ENCODE assay signal across 12 mouse cellular contexts in genomic region chr6:122393231-122393881, GRCm38 (mm10). TPM values are rescaled to one million over a fixed set of nuclear protein-coding genes. Genes with fewer than 3 reads are reported as not detected.
DNase-seq lines count a peak whose midpoint lies in the region; ATAC-seq and TF ChIP-seq lines count a peak whose summit lies in the region.
"Had no signal": no experiment of that assay in that cellular context is flagged by ENCODE, and none has a peak within 500 bp of the region (broad histone marks: within the 10 kb centered on the region; RNA-seq: fewer than 3 reads in every experiment).

No protein-coding gene starts in this region.

- no peak overlapping the region for H3K9ac ChIP-seq in heart, postnatal 0 days (replicated peaks; ENCODE audit: low read depth, low read length)
- peak overlapping the region; percentile 89 for H3K9ac ChIP-seq in liver, embryonic 12.5 days

- peak; percentile 80 for ATAC-seq in heart, postnatal 0 days (ENCODE audit: insufficient read depth, low read depth)
- peak; percentile 85 for ATAC-seq in liver, embryonic 12.5 days

- H3K4me3 ChIP-seq in heart, postnatal 0 days (ENCODE audit: low read depth, low read length), result no peak overlapping the region
- peak overlapping the region; percentile 11; the same call in 1 of the 2 replicates for H3K4me3 ChIP-seq in embryonic facial prominence, embryonic 10.5 days
- peak overlapping the region; percentile 68 for H3K4me3 ChIP-seq in liver, embryonic 12.5 days
- H3K4me3 ChIP-seq: gastrocnemius, adult 2 months had no signal

- WGBS in heart, postnatal 0 days, result 28% methylated on average over 19 of the region's 19 CpGs
- whole genome bisulfite sequencing in embryonic facial prominence, embryonic 10.5 days, result 69% methylated on average over 19 of the region's 19 CpGs
- 14% methylated on average over 19 of the region's 19 CpGs for WGBS in liver, embryonic 12.5 days (ENCODE audit: insufficient replicate concordance)

- no peaks in the 10 kb centered on the region for H3K27me3 ChIP-seq in heart, postnatal 0 days (ENCODE audit: control insufficient read depth, insufficient read depth, low read length)
- no peaks in the 10 kb centered on the region for H3K27me3 ChIP-seq in embryonic facial prominence, embryonic 10.5 days (replicated peaks; ENCODE audit: low read depth, poor library complexity, severe bottlenecking)
- H3K27me3 ChIP-seq in liver, embryonic 12.5 days (replicated peaks), result no peaks in the 10 kb centered on the region

- peak; percentile 75 for DNase-seq in heart, postnatal 0 days (ENCODE audit: low spot score)
- DNase-seq in heart, adult 8-10 months (ENCODE audit: low spot score), result no peak
- DNase-seq in ES-CJ7 (ENCODE audit: low read depth, low spot score), result peak; percentile 67
- DNase-seq in embryonic facial prominence, embryonic 10.5 days (ENCODE audit: low spot score), result peak; percentile 70
- no peak for DNase-seq in left cerebral cortex, postnatal 25 days (ENCODE audit: low spot score in 2 of 2)
- no peak for DNase-seq in layer of hippocampus, adult 18-20 months (ENCODE audit: low spot score in 2 of 2)
- no peak for DNase-seq in kidney, adult 9 months
- DNase-seq: cerebellum, adult 11-12 months; gastrocnemius, adult 2 months; lung, postnatal 4 days; thymus, postnatal 14 days had no signal

- peak overlapping the region; percentile 30 for H3K4me2 ChIP-seq in heart, postnatal 0 days (ENCODE audit: low read depth, low read length)
- peak overlapping the region; percentile 77 for H3K4me2 ChIP-seq in liver, embryonic 12.5 days

- no peaks in the 10 kb centered on the region for H3K9me3 ChIP-seq in heart, postnatal 0 days (replicated peaks; ENCODE audit: control insufficient read depth, low read length)
- H3K9me3 ChIP-seq in embryonic facial prominence, embryonic 10.5 days, result no peaks in the 10 kb centered on the region
- peaks cover 6% of the 10 kb centered on the region for H3K9me3 ChIP-seq in liver, embryonic 12.5 days (replicated peaks)

- no peak for TF ChIP-seq EP300 in heart, postnatal 0 days (IDR thresholded peaks at IDR 0.05; ENCODE audit: low read depth)

- no peaks in the 10 kb centered on the region for H3K36me3 ChIP-seq in heart, postnatal 0 days (replicated peaks; ENCODE audit: control insufficient read depth, insufficient read depth, low read length)
- no peaks in the 10 kb centered on the region for H3K36me3 ChIP-seq in embryonic facial prominence, embryonic 10.5 days (replicated peaks)
- H3K36me3 ChIP-seq in liver, embryonic 12.5 days, result peaks cover 23% of the 10 kb centered on the region

- no peak overlapping the region for H3K27ac ChIP-seq in heart, postnatal 0 days (ENCODE audit: low read depth)
- peak overlapping the region; percentile 73 for H3K27ac ChIP-seq in embryonic facial prominence, embryonic 10.5 days (replicated peaks)
- peak overlapping the region; percentile 99 for H3K27ac ChIP-seq in liver, embryonic 12.5 days
- H3K27ac ChIP-seq: gastrocnemius, adult 2 months had no signal

- H3K4me1 ChIP-seq in heart, postnatal 0 days (ENCODE audit: control insufficient read depth, insufficient read depth), result peaks cover 12% of the 10 kb centered on the region
- peaks cover 28% of the 10 kb centered on the region for H3K4me1 ChIP-seq in embryonic facial prominence, embryonic 10.5 days
- H3K4me1 ChIP-seq in liver, embryonic 12.5 days, result peaks cover 67% of the 10 kb centered on the region

- intact Hi-C loops in left cerebral cortex, postnatal 25 days (cut with DNase I), result loop anchor here (5.0 kb wide), 1 partner anchor 141 kb away; no protein-coding TSS in a partner anchor

- no peak for TF ChIP-seq CTCF in heart, postnatal 0 days (IDR thresholded peaks at IDR 0.05; ENCODE audit: low read depth)

RNA-seq across cellular contexts. Expression of gene Phc1, which starts 53.0 kb away (rescaled TPM):
- total RNA-seq in heart, postnatal 0 days (2014; rRNA removed; ENCODE audit: low replicate concordance), result 19.6 TPM in 2 replicates
- polyA plus RNA-seq in heart, postnatal 0 days (2015; fragmentation: Nextera tagmentation; extraction: Ambion mirVana), result 4.3 and 4.6 TPM in 2 replicates
- total RNA-seq in heart, adult 8-10 months (2022), result 10 to 100 TPM; 15.8 to 22.7 (median 20.1) TPM
- polyA plus RNA-seq in embryonic facial prominence, embryonic 10.5 days (2016; fragmentation: Nextera tagmentation; extraction: Ambion mirVana), result 28.9 and 29.5 TPM in 2 replicates
- polyA plus RNA-seq in liver, embryonic 12.5 days (2016; fragmentation: Nextera tagmentation; extraction: Ambion mirVana), result 4.4 and 4.5 TPM in 2 replicates
- 10 to 100 TPM; 56.8 to 64.7 TPM for total RNA-seq in left cerebral cortex, postnatal 25 days (2021)
- 10 to 100 TPM; 63.9 to 68.3 TPM for total RNA-seq in layer of hippocampus, adult 18-20 months (2021)

Comparison
In these comparisons a context has a peak if more than half of its experiments do, and no peak if none do; other contexts are left out.
1. DNase-seq: peak in heart, postnatal 0 days (single experiment), ES-CJ7 (single experiment) and embryonic facial prominence, embryonic 10.5 days (single experiment); none in heart, adult 8-10 months (single experiment), left cerebral cortex, postnatal 25 days (0 of 2), layer of hippocampus, adult 18-20 months (0 of 2) and kidney, adult 9 months (single experiment).